In genomic region chr11:69410045-69410309, GRCm38 (mm10) we compare ENCODE assay signal across 8 mouse cellular contexts. TPM values are rescaled to one million over a fixed set of nuclear protein-coding genes. Genes with fewer than 3 reads are reported as not detected.
DNase-seq lines count a peak whose midpoint lies in the region; ATAC-seq and TF ChIP-seq lines count a peak whose summit lies in the region.

No protein-coding gene starts in this region.

- peak overlapping the region; percentile 93 for H3K9ac ChIP-seq in lung, postnatal 0 days (replicated peaks; ENCODE audit: low read depth)
- peak overlapping the region; percentile 98 for H3K9ac ChIP-seq in forebrain, embryonic 12.5 days
- peak overlapping the region; percentile 94 for H3K9ac ChIP-seq in limb, embryonic 13.5 days

- WGBS in lung, postnatal 0 days: 0% methylated on average over 18 of the region's 18 CpGs
- under 1% methylated on average over 18 of the region's 18 CpGs for WGBS in forebrain, embryonic 12.5 days
- under 1% methylated on average over 18 of the region's 18 CpGs for WGBS in limb, embryonic 13.5 days
- WGBS in olfactory bulb, adult 2 months: under 1% methylated on average over 18 of the region's 18 CpGs

- peak overlapping the region; percentile 75 for H3K4me3 ChIP-seq in lung, postnatal 0 days (ENCODE audit: low read depth, low read length)
- peak overlapping the region; percentile 66 for H3K4me3 ChIP-seq in forebrain, embryonic 12.5 days (replicated peaks)
- peak overlapping the region; percentile 82 for H3K4me3 ChIP-seq in limb, embryonic 13.5 days
- peak overlapping the region; percentile 56 for H3K4me3 ChIP-seq in olfactory bulb, adult 2 months (ENCODE audit: insufficient read depth, low read depth, low read length)

- no peaks in the 10 kb centered on the region for H3K27me3 ChIP-seq in lung, postnatal 0 days (replicated peaks; ENCODE audit: insufficient read depth, low read length)
- no peaks in the 10 kb centered on the region for H3K27me3 ChIP-seq in forebrain, embryonic 12.5 days
- no peaks in the 10 kb centered on the region for H3K27me3 ChIP-seq in limb, embryonic 13.5 days

- H3K36me3 ChIP-seq in lung, postnatal 0 days (ENCODE audit: insufficient read depth, low read length): peaks cover 30% of the 10 kb centered on the region
- H3K36me3 ChIP-seq in forebrain, embryonic 12.5 days (replicated peaks): peaks cover 46% of the 10 kb centered on the region
- H3K36me3 ChIP-seq in limb, embryonic 13.5 days: peaks cover 56% of the 10 kb centered on the region

- no peak for TF ChIP-seq POLR2A in olfactory bulb, adult 2 months (IDR thresholded peaks at IDR 0.05; ENCODE audit: insufficient read depth, low read depth, low read length)

- H3K4me2 ChIP-seq in lung, postnatal 0 days (replicated peaks; ENCODE audit: low read depth, low read length): peak overlapping the region; percentile 97
- H3K4me2 ChIP-seq in forebrain, embryonic 12.5 days: peak overlapping the region; percentile 95
- H3K4me2 ChIP-seq in limb, embryonic 13.5 days (replicated peaks): peak overlapping the region; percentile 98

- peaks cover 30% of the 10 kb centered on the region for H3K4me1 ChIP-seq in lung, postnatal 0 days (ENCODE audit: insufficient read depth, low read depth, low read length)
- H3K4me1 ChIP-seq in forebrain, embryonic 12.5 days: peaks cover 54% of the 10 kb centered on the region
- peaks cover 55% of the 10 kb centered on the region for H3K4me1 ChIP-seq in limb, embryonic 13.5 days
- H3K4me1 ChIP-seq in olfactory bulb, adult 2 months (ENCODE audit: control insufficient read depth, insufficient read depth, low read length): peaks cover 41% of the 10 kb centered on the region

- TF ChIP-seq CTCF in lung, postnatal 0 days (IDR thresholded peaks at IDR 0.05): no peak
- TF ChIP-seq CTCF in olfactory bulb, adult 2 months (IDR thresholded peaks at IDR 0.05; ENCODE audit: insufficient read depth, low read depth, low read length): no peak

- H3K9me3 ChIP-seq in lung, postnatal 0 days (ENCODE audit: low read length): no peaks in the 10 kb centered on the region
- no peaks in the 10 kb centered on the region for H3K9me3 ChIP-seq in forebrain, embryonic 12.5 days
- no peaks in the 10 kb centered on the region for H3K9me3 ChIP-seq in limb, embryonic 13.5 days

- TF ChIP-seq EP300 in lung, postnatal 0 days (IDR thresholded peaks at IDR 0.05): no peak

- peak overlapping the region; percentile 100 for H3K27ac ChIP-seq in lung, postnatal 0 days (ENCODE audit: low read length)
- H3K27ac ChIP-seq in forebrain, embryonic 12.5 days: peak overlapping the region; percentile 99
- peak overlapping the region; percentile 96 for H3K27ac ChIP-seq in limb, embryonic 13.5 days
- peak overlapping the region; percentile 75 for H3K27ac ChIP-seq in olfactory bulb, adult 2 months (ENCODE audit: insufficient read depth, low read depth, low read length)

- ATAC-seq in lung, postnatal 0 days: no peak
- no peak for ATAC-seq in forebrain, embryonic 12.5 days (ENCODE audit: low FRiP score)
- no peak for ATAC-seq in limb, embryonic 13.5 days (ENCODE audit: low FRiP score, low read depth)
- no peak for ATAC-seq in inflammation-experienced regulatory T-cells, adult 6 months

- no peak for DNase-seq in lung, postnatal 0 days (ENCODE audit: low spot score)
- no peak for DNase-seq in lung, postnatal 4 days
- DNase-seq in adipocyte (ENCODE audit: low spot score): no peak
- no peak for DNase-seq in urinary bladder, adult 2 months (ENCODE audit: low spot score)

RNA-seq across cellular contexts. Expression of gene Kdm6b, which starts 3.5 kb away (rescaled TPM):
- 29.4 and 34.9 TPM in 2 replicates for polyA plus RNA-seq in lung, postnatal 0 days (2015; fragmentation: Nextera tagmentation; extraction: Ambion mirVana)
- 50.8 and 53.3 TPM in 2 replicates for polyA plus RNA-seq in forebrain, embryonic 12.5 days (2016; fragmentation: Nextera tagmentation; extraction: Ambion mirVana)
- polyA plus RNA-seq in limb, embryonic 13.5 days (2015; fragmentation: Nextera tagmentation; extraction: Ambion mirVana): 47.3 and 49.3 TPM in 2 replicates
- 114 TPM in 1 of 2 replicates, not detected in the other for polyA plus RNA-seq in olfactory bulb, adult 2 months (2012; ENCODE audit: insufficient read depth, insufficient read length, low replicate concordance, missing spikeins)
- 10 to 100 TPM; 20.7 to 39.7 (median 35.5) TPM for polyA plus RNA-seq in inflammation-experienced regulatory T-cells, adult 6 months (2017; shearing (Covaris generic))
- polyA plus RNA-seq in urinary bladder, adult 2 months (2012; rRNA removed): 3.3 and 10.7 TPM in 2 replicates

RNA-seq across cellular contexts. Expression of gene Tmem88, which starts 11.9 kb away (rescaled TPM):
- 96.5 and 101 TPM in 2 replicates for polyA plus RNA-seq in lung, postnatal 0 days (2015; fragmentation: Nextera tagmentation; extraction: Ambion mirVana)
- polyA plus RNA-seq in forebrain, embryonic 12.5 days (2016; fragmentation: Nextera tagmentation; extraction: Ambion mirVana): 9.1 and 11.2 TPM in 2 replicates
- 24.0 and 25.6 TPM in 2 replicates for polyA plus RNA-seq in limb, embryonic 13.5 days (2015; fragmentation: Nextera tagmentation; extraction: Ambion mirVana)
- not detected in 2 replicates for polyA plus RNA-seq in olfactory bulb, adult 2 months (2012; ENCODE audit: insufficient read depth, insufficient read length, low replicate concordance, missing spikeins)
- 1 to 10 TPM in 1 of 3 experiments, under 1 TPM in 2; 0.40 to 1.0 (median 0.74) TPM for polyA plus RNA-seq in inflammation-experienced regulatory T-cells, adult 6 months (2017; shearing (Covaris generic))
- polyA plus RNA-seq in urinary bladder, adult 2 months (2012; rRNA removed): 11.5 and 11.6 TPM in 2 replicates

RNA-seq across cellular contexts. Expression of gene Cyb5d1, which starts 14.5 kb away (rescaled TPM):
- 16.3 and 16.5 TPM in 2 replicates for polyA plus RNA-seq in lung, postnatal 0 days (2015; fragmentation: Nextera tagmentation; extraction: Ambion mirVana)
- 55.0 and 60.9 TPM in 2 replicates for polyA plus RNA-seq in forebrain, embryonic 12.5 days (2016; fragmentation: Nextera tagmentation; extraction: Ambion mirVana)
- polyA plus RNA-seq in limb, embryonic 13.5 days (2015; fragmentation: Nextera tagmentation; extraction: Ambion mirVana): 35.6 and 38.1 TPM in 2 replicates
- not detected in 2 replicates for polyA plus RNA-seq in olfactory bulb, adult 2 months (2012; ENCODE audit: insufficient read depth, insufficient read length, low replicate concordance, missing spikeins)
- 10 to 100 TPM; 13.9 to 20.0 (median 18.4) TPM for polyA plus RNA-seq in inflammation-experienced regulatory T-cells, adult 6 months (2017; shearing (Covaris generic))
- polyA plus RNA-seq in urinary bladder, adult 2 months (2012; rRNA removed): 43.0 and 48.0 TPM in 2 replicates

RNA-seq across cellular contexts. Expression of gene Naa38, which starts 14.7 kb away (rescaled TPM):
- polyA plus RNA-seq in lung, postnatal 0 days (2015; fragmentation: Nextera tagmentation; extraction: Ambion mirVana): 126 and 142 TPM in 2 replicates
- 91.7 and 103 TPM in 2 replicates for polyA plus RNA-seq in forebrain, embryonic 12.5 days (2016; fragmentation: Nextera tagmentation; extraction: Ambion mirVana)
- 127 and 137 TPM in 2 replicates for polyA plus RNA-seq in limb, embryonic 13.5 days (2015; fragmentation: Nextera tagmentation; extraction: Ambion mirVana)
- polyA plus RNA-seq in olfactory bulb, adult 2 months (2012; ENCODE audit: insufficient read depth, insufficient read length, low replicate concordance, missing spikeins): not detected in 2 replicates
- polyA plus RNA-seq in inflammation-experienced regulatory T-cells, adult 6 months (2017; shearing (Covaris generic)): 100 to 1,000 TPM; 108 to 130 (median 112) TPM
- 143 and 188 TPM in 2 replicates for polyA plus RNA-seq in urinary bladder, adult 2 months (2012; rRNA removed)

RNA-seq across cellular contexts. Expression of gene Chd3, which starts 40.8 kb away (rescaled TPM):
- 29.9 and 38.4 TPM in 2 replicates for polyA plus RNA-seq in lung, postnatal 0 days (2015; fragmentation: Nextera tagmentation; extraction: Ambion mirVana)
- polyA plus RNA-seq in forebrain, embryonic 12.5 days (2016; fragmentation: Nextera tagmentation; extraction: Ambion mirVana): 94.3 and 98.3 TPM in 2 replicates
- polyA plus RNA-seq in limb, embryonic 13.5 days (2015; fragmentation: Nextera tagmentation; extraction: Ambion mirVana): 117 and 119 TPM in 2 replicates
- 175 and 278 TPM in 2 replicates for polyA plus RNA-seq in olfactory bulb, adult 2 months (2012; ENCODE audit: insufficient read depth, insufficient read length, low replicate concordance, missing spikeins)
- polyA plus RNA-seq in inflammation-experienced regulatory T-cells, adult 6 months (2017; shearing (Covaris generic)): 10 to 100 TPM; 30.0 to 68.3 (median 60.9) TPM
- 85.5 and 132 TPM in 2 replicates for polyA plus RNA-seq in urinary bladder, adult 2 months (2012; rRNA removed)

Comparison
In these comparisons a context has a peak if more than half of its experiments do, and no peak if none do; other contexts are left out.
1. RNA of gene Cyb5d1, which starts 14.5 kb away (polyA plus RNA-seq): 55.0 to 60.9 TPM in forebrain, embryonic 12.5 days, 43.0 to 48.0 TPM in urinary bladder, adult 2 months, 35.6 to 38.1 TPM in limb, embryonic 13.5 days, 13.9 to 20.0 TPM in inflammation-experienced regulatory T-cells, adult 6 months and 16.3 to 16.5 TPM in lung, postnatal 0 days; not detected in olfactory bulb, adult 2 months; every median in the first group is over 10 times any median in the second.
2. Peak in every context shown above with its lines, with median percentiles within 50 percentile points of each other: H3K27ac ChIP-seq, H3K4me2 ChIP-seq, H3K4me3 ChIP-seq and H3K9ac ChIP-seq.